Mouse (Mus musculus) thymus, postnatal 4 days (tissue): ENCODE measurements at regions not wholly inside any gene's neighbourhood (a gene's known extent, or its start where the extent isn't known, plus 50 kb on each side); places are given as distances from the start of the nearest gene placed in this dataset.

ENCODE experiments used
- DNase-seq: peaks from one replicate; pipeline ENCODE4 v3.0.0; 2021

GRCm38 (mm10) chr10:92075469-92075868 is 646.8 kb downstream of the Nedd1 start:
- DNase-seq, result no peak

GRCm38 (mm10) chr10:92074698-92075394 is 647.4 kb downstream of the Nedd1 start:
- DNase-seq, result no peak

GRCm38 (mm10) chr10:92073873-92074390 is 648.3 kb downstream of the Nedd1 start:
- DNase-seq, result no peak

GRCm38 (mm10) chr10:92044783-92045182 is 677.4 kb downstream of the Nedd1 start:
- no peak for DNase-seq

- DNase-seq, result no peak
Measured at GRCm38 (mm10) chr10:92036176-92036575, 686.0 kb downstream of the Nedd1 start.

- no peak for DNase-seq
Measured at GRCm38 (mm10) chr10:92030221-92030620, 692.0 kb downstream of the Nedd1 start.

- no peak for DNase-seq
Measured at GRCm38 (mm10) chr10:92024203-92024602, 698.0 kb downstream of the Nedd1 start.

GRCm38 (mm10) chr10:92021036-92021435 is 701.2 kb downstream of the Nedd1 start:
- DNase-seq, result no peak

- no peak for DNase-seq
Measured at GRCm38 (mm10) chr10:92009551-92009950, 712.7 kb downstream of the Nedd1 start.

GRCm38 (mm10) chr10:92007891-92008290 is 714.3 kb downstream of the Nedd1 start:
- no peak for DNase-seq

- no peak for DNase-seq
Measured at GRCm38 (mm10) chr10:92006467-92006866, 715.8 kb downstream of the Nedd1 start.

GRCm38 (mm10) chr10:91991040-91991439 is 731.2 kb downstream of the Nedd1 start:
- no peak for DNase-seq

- DNase-seq, result no peak
Measured at GRCm38 (mm10) chr10:91988364-91988763, 733.9 kb downstream of the Nedd1 start.

- DNase-seq, result no peak
Measured at GRCm38 (mm10) chr10:91979841-91980240, 742.4 kb downstream of the Nedd1 start.

GRCm38 (mm10) chr10:91971951-91972350 is 750.3 kb downstream of the Nedd1 start:
- DNase-seq, result no peak

GRCm38 (mm10) chr10:91967570-91968310 is 754.5 kb downstream of the Nedd1 start:
- no peak for DNase-seq

GRCm38 (mm10) chr10:91959734-91960492 is 762.3 kb downstream of the Nedd1 start:
- DNase-seq, result no peak

- DNase-seq, result no peak
Measured at GRCm38 (mm10) chr10:91953078-91953477, 769.1 kb downstream of the Nedd1 start.

- DNase-seq, result no peak
Measured at GRCm38 (mm10) chr10:91923626-91924025, 742.5 kb upstream of the Tmpo start.

- DNase-seq, result no peak
Measured at GRCm38 (mm10) chr10:91889864-91890263, 708.7 kb upstream of the Tmpo start.

- no peak for DNase-seq
Measured at GRCm38 (mm10) chr10:91888537-91888936, 707.4 kb upstream of the Tmpo start.

- DNase-seq, result peak; percentile 21
Measured at GRCm38 (mm10) chr10:91883155-91883554, 702.0 kb upstream of the Tmpo start.

- no peak for DNase-seq
Measured at GRCm38 (mm10) chr10:91882481-91882880, 701.4 kb upstream of the Tmpo start.
